Mouse (Mus musculus): ENCODE results near the gene Wwc2. TPM values are rescaled to one million over a fixed set of nuclear protein-coding genes. Genes with fewer than 3 reads are reported as not detected.

The Wwc2 gene
- polyA plus RNA-seq, 1 experiment from 2014 or later, result 7.2 TPM

- H3K9ac ChIP-seq, result no peak overlapping the region
- WGBS, result 86% methylated on average over 2 of the region's 2 CpGs
- no peaks in the 10 kb centered on the region for H3K9me3 ChIP-seq
- H3K4me3 ChIP-seq, result no peak overlapping the region
- no peaks in the 10 kb centered on the region for H3K36me3 ChIP-seq
- no peak overlapping the region for H3K4me2 ChIP-seq
- no peak overlapping the region for H3K27ac ChIP-seq (replicated peaks)
- no peaks in the 10 kb centered on the region for H3K27me3 ChIP-seq
- no peak for ATAC-seq (ENCODE audit: low FRiP score, low read depth)
- no peaks in the 10 kb centered on the region for H3K4me1 ChIP-seq (replicated peaks)
Observed at GRCm38 (mm10) chr8:47802349-47802748, 188.4 kb downstream of the Wwc2 start.

- WGBS, result 90% methylated on average over 6 of the region's 6 CpGs
- no peaks in the 10 kb centered on the region for H3K36me3 ChIP-seq
- no peaks in the 10 kb centered on the region for H3K27me3 ChIP-seq
- no peak overlapping the region for H3K27ac ChIP-seq (replicated peaks)
- H3K9me3 ChIP-seq, result no peaks in the 10 kb centered on the region
- H3K9ac ChIP-seq, result no peak overlapping the region
- H3K4me3 ChIP-seq, result no peak overlapping the region
- ATAC-seq (ENCODE audit: low FRiP score, low read depth), result no peak
- no peak overlapping the region for H3K4me2 ChIP-seq
- no peaks in the 10 kb centered on the region for H3K4me1 ChIP-seq (replicated peaks)
Observed at GRCm38 (mm10) chr8:47799438-47799837, 191.3 kb downstream of the Wwc2 start.

- H3K4me1 ChIP-seq (replicated peaks), result no peaks in the 10 kb centered on the region
- H3K9me3 ChIP-seq, result no peaks in the 10 kb centered on the region
- H3K9ac ChIP-seq, result no peak overlapping the region
- no peak for ATAC-seq (ENCODE audit: low FRiP score, low read depth)
- no peaks in the 10 kb centered on the region for H3K36me3 ChIP-seq
- H3K4me3 ChIP-seq, result no peak overlapping the region
- no peaks in the 10 kb centered on the region for H3K27me3 ChIP-seq
- WGBS, result 58% methylated on average over 9 of the region's 9 CpGs
- H3K4me2 ChIP-seq, result no peak overlapping the region
- H3K27ac ChIP-seq (replicated peaks), result no peak overlapping the region
Observed at GRCm38 (mm10) chr8:47791986-47792385, 198.7 kb downstream of the Wwc2 start.

- H3K9ac ChIP-seq, result no peak overlapping the region
- no peak overlapping the region for H3K4me3 ChIP-seq
- no peak for ATAC-seq (ENCODE audit: low FRiP score, low read depth)
- H3K9me3 ChIP-seq, result no peaks in the 10 kb centered on the region
- H3K4me1 ChIP-seq (replicated peaks), result no peaks in the 10 kb centered on the region
- no peaks in the 10 kb centered on the region for H3K27me3 ChIP-seq
- no peak overlapping the region for H3K27ac ChIP-seq (replicated peaks)
- no peaks in the 10 kb centered on the region for H3K36me3 ChIP-seq
- WGBS, result 57% methylated on average over 10 of the region's 10 CpGs
- H3K4me2 ChIP-seq, result no peak overlapping the region
Observed at GRCm38 (mm10) chr8:47787705-47788104, 203.0 kb downstream of the Wwc2 start.

GRCm38 (mm10) chr8:47786323-47786722 lies 204.4 kb downstream of the Wwc2 start:
- no peak for ATAC-seq (ENCODE audit: low FRiP score, low read depth)
- Histone ChIP-seq H3K9ac (no peak overlapping the region), H3K27ac (replicated peaks) (no peak overlapping the region), H3K4me3 (no peak overlapping the region), H3K9me3 (no peaks in the 10 kb centered on the region), H3K36me3 (no peaks in the 10 kb centered on the region), H3K27me3 (no peaks in the 10 kb centered on the region), H3K4me2 (no peak overlapping the region), H3K4me1 (replicated peaks) (no peaks in the 10 kb centered on the region)
- 94% methylated on average over 15 of the region's 15 CpGs for whole genome bisulfite sequencing

- Histone ChIP-seq H3K4me1 (replicated peaks) (no peaks in the 10 kb centered on the region), H3K27me3 (no peaks in the 10 kb centered on the region), H3K4me2 (no peak overlapping the region), H3K27ac (replicated peaks) (no peak overlapping the region), H3K9ac (no peak overlapping the region), H3K4me3 (no peak overlapping the region), H3K36me3 (no peaks in the 10 kb centered on the region), H3K9me3 (no peaks in the 10 kb centered on the region)
- ATAC-seq (ENCODE audit: low FRiP score, low read depth), result no peak
- WGBS, result 90% methylated on average over 7 of the region's 7 CpGs
Observed at GRCm38 (mm10) chr8:47784436-47784835, 206.3 kb downstream of the Wwc2 start.

GRCm38 (mm10) chr8:47783944-47784343 lies 206.8 kb downstream of the Wwc2 start:
- no peak overlapping the region for H3K4me3 ChIP-seq
- H3K27me3 ChIP-seq, result no peaks in the 10 kb centered on the region
- WGBS, result 94% methylated on average over 6 of the region's 6 CpGs
- no peaks in the 10 kb centered on the region for H3K4me1 ChIP-seq (replicated peaks)
- no peak for ATAC-seq (ENCODE audit: low FRiP score, low read depth)
- H3K36me3 ChIP-seq, result no peaks in the 10 kb centered on the region
- no peak overlapping the region for H3K27ac ChIP-seq (replicated peaks)
- no peaks in the 10 kb centered on the region for H3K9me3 ChIP-seq
- no peak overlapping the region for H3K9ac ChIP-seq
- H3K4me2 ChIP-seq, result no peak overlapping the region

GRCm38 (mm10) chr8:47783544-47783943 lies 207.2 kb downstream of the Wwc2 start:
- WGBS, result 96% methylated on average over 2 of the region's 2 CpGs
- no peak for ATAC-seq (ENCODE audit: low FRiP score, low read depth)
- no peaks in the 10 kb centered on the region for H3K9me3 ChIP-seq

GRCm38 (mm10) chr8:47781881-47782280 lies 208.8 kb downstream of the Wwc2 start:
- Histone ChIP-seq H3K27me3 (no peaks in the 10 kb centered on the region), H3K36me3 (no peaks in the 10 kb centered on the region), H3K4me2 (no peak overlapping the region), H3K4me3 (no peak overlapping the region), H3K4me1 (replicated peaks) (no peaks in the 10 kb centered on the region), H3K27ac (replicated peaks) (no peak overlapping the region), H3K9me3 (no peaks in the 10 kb centered on the region), H3K9ac (no peak overlapping the region)
- WGBS, result 88% methylated on average over 4 of the region's 4 CpGs
- ATAC-seq (ENCODE audit: low FRiP score, low read depth), result no peak

More at GRCm38 (mm10) chr8:47783544-47783943, 207.2 kb downstream of the Wwc2 start:
- Histone ChIP-seq H3K4me1 (replicated peaks) (no peaks in the 10 kb centered on the region), H3K9ac (no peak overlapping the region), H3K27me3 (no peaks in the 10 kb centered on the region), H3K4me3 (no peak overlapping the region), H3K36me3 (no peaks in the 10 kb centered on the region), H3K4me2 (no peak overlapping the region), H3K27ac (replicated peaks) (no peak overlapping the region)

GRCm38 (mm10) chr8:47779589-47779988 lies 211.1 kb downstream of the Wwc2 start:
- WGBS, result 85% methylated on average over 6 of the region's 6 CpGs
- H3K9me3 ChIP-seq, result no peaks in the 10 kb centered on the region
- no peak for ATAC-seq (ENCODE audit: low FRiP score, low read depth)

GRCm38 (mm10) chr8:47777415-47777814 lies 213.3 kb downstream of the Wwc2 start:
- ATAC-seq (ENCODE audit: low FRiP score, low read depth), result no peak
- no peaks in the 10 kb centered on the region for H3K27me3 ChIP-seq

More at GRCm38 (mm10) chr8:47779589-47779988, 211.1 kb downstream of the Wwc2 start:
- Histone ChIP-seq H3K4me2 (no peak overlapping the region), H3K27me3 (no peaks in the 10 kb centered on the region), H3K27ac (replicated peaks) (no peak overlapping the region), H3K9ac (no peak overlapping the region), H3K36me3 (no peaks in the 10 kb centered on the region), H3K4me3 (no peak overlapping the region), H3K4me1 (replicated peaks) (no peaks in the 10 kb centered on the region)

More at GRCm38 (mm10) chr8:47777415-47777814, 213.3 kb downstream of the Wwc2 start:
- no peak overlapping the region for H3K4me2 ChIP-seq
- no peaks in the 10 kb centered on the region for H3K4me1 ChIP-seq (replicated peaks)
- H3K36me3 ChIP-seq, result no peaks in the 10 kb centered on the region
- H3K27ac ChIP-seq (replicated peaks), result no peak overlapping the region
- no peak overlapping the region for H3K9ac ChIP-seq
- H3K9me3 ChIP-seq, result no peaks in the 10 kb centered on the region
- H3K4me3 ChIP-seq, result no peak overlapping the region
- 93% methylated on average over 7 of the region's 7 CpGs for WGBS

Measured in hindbrain, embryonic 15.5 days (tissue).